Mouse (Mus musculus): ENCODE results near the gene Usp21.

- TF ChIP-seq CTCF (conservative IDR thresholded peaks at IDR 0.05; ENCODE audit: low read length), result no peak
- no peak for TF ChIP-seq NANOG (IDR thresholded peaks at IDR 0.05; ENCODE audit: borderline replicate concordance, low read length)
Measured at GRCm38 (mm10) chr1:171284491-171284890, 3.3 kb downstream of the Usp21 start.

All from E14TG2a.4 (cell line).